Mouse (Mus musculus) kidney, adult 2 months (tissue): Measurements from ENCODE around the gene Dok7.

ENCODE experiments used
- CTCF ChIP-seq: fragments of 200-500 bp; conservative IDR thresholded peaks from 2 replicates; pipeline ENCODE4 v1.5.1; 2011; ENCODE audit warnings: low read depth, mild to moderate bottlenecking, control low read depth, low read length, moderate library complexity, mixed read lengths; ENCODE audit not compliant: insufficient read depth, insufficient read length
- POLR2A ChIP-seq: fragments of 200-500 bp; IDR thresholded peaks from one replicate; pipeline ENCODE4 v1.6.1; 2011; ENCODE audit warnings: low read depth, low read length, control low read depth

DNA sequence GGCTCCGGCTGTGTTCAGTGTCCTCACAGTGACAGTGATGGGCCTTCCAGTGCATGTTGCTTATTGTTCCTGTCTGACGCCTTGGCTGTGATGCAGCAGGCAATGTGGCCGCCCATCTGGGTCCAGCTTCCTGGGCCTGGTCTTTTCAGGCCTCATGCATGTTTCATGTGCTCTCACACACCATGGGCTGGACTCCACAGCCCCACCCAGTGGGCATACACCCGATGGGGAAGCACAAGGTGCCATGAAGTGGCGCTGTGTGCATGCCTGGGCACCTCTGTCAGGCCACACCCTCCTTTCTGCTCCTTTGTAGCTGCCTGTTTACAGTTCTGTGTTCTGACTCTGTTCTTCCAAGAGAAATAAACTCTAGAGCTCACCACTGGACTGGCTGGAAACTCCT lies 23.5 kb upstream of the Dok7 start:
- TF ChIP-seq POLR2A = no peak
- peak; percentile 51 for TF ChIP-seq CTCF
